Mouse (Mus musculus) layer of hippocampus, adult 18-20 months (tissue): ENCODE measurements around the gene Gpr156. TPM values are rescaled to one million over a fixed set of nuclear protein-coding genes. Genes with fewer than 3 reads are reported as not detected.
"Not testable (repeated sequence)": the region's sequence is repeated elsewhere in the genome, so short reads cannot be mapped to it uniquely, and the experiment has no call there.

Experiments
- DNase-seq, 2 experiments: peaks; one replicate each; pipeline ENCODE4 v3.0.0; 2022; ENCODE audit warnings: low spot score in 2 of 2
- total RNA-seq, 2 experiments: library from RNA; stranded (reverse); gene quantifications; 2 replicates each; pipeline ENCODE4 v1.2.3; 2021

The Gpr156 gene
- total RNA-seq, 2 experiments from 2014 or later = 0.45 to 0.76 TPM

DNA sequence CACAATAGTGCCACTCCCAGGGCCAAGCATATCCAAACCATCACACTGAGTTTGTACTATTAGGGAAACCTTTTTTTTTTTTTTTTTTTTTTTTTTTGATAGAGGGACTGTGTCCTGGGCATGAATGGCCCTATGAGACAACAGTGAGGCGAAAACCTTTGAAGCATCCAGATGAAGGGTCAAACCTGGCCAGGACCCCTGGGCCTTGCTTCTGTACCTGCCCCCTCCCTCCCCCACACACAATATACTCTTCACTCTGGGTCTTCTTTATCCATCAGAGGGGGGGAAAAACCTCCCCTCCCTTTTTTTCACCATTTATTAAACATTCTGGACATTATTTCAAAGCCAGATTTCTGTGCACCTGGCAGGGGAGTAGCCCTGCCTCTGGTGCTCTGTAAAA, 83.5 kb downstream of the Gpr156 start:
- no peak for DNase-seq

DNA sequence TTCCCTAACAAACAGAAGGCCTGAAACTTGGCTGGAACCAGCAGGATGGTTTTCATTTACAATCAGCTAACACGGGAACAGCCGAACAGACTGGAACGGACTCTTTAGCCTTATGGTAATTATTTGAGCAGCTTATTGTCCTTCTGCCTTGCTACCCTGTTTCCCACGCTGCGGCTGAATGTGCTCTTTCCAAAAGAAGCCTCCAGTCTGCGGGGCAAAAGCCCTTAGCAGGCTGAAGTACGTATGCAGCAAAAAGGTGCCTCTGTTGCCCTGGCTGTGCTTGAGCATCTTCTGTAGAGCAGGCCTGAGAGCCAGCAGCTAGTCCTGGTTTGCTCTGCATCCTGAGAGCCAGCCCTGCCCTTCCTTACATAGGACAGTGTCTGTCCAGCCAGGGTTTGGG, 83.9 kb downstream of the Gpr156 start:
- peak in 1 of 2 experiments; percentile 15 for DNase-seq

DNA sequence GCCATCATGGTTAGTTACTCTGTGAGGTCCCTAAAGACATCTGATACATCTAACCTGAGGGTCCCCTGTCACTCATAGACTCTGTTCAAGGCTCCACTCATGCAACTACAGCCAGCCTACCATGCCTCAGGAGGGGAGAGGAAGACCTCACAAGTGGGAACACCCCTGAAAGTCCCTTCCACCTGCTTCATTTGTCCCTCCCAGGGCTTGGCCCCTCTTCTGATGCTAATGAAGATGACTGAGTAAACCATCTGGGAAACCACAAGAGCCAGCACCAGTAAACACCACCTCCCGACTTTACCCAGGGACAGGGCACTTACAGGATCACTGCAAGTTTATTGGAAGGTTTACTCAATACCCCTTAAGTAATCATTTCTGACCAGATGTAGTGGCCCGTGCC, 85.5 kb downstream of the Gpr156 start:
- no peak for DNase-seq

- DNase-seq = no peak
Measured at GRCm38 (mm10) chr16:38002485-38002884, 86.2 kb downstream of the Gpr156 start.

DNA sequence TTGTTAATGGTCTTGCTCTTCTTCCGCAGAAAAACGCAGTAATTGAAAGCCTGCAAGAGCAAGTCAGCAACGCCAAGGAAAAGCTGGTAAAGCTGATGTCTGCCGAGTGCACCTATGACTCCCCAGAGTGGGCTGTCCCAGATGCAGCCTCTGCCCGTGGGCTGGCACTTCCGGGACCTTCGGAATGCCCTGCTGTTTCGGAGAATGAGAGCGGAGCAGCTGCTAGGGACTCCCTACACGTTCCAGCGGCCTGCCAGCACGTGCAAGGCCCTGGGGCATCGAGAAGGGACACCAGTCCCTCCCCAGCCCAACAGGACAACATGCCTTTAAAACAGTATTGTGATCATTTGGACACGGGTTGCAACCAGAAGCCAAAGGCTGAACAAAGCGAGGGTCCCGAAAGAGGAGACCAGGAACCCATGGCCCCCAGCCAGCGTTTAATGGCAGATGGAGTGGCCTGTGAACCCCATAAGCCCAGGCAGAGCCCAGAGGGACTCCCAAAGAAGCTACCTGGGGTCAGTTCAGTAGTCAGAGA, 88.3 kb downstream of the Gpr156 start:
- DNase-seq = no peak

DNA sequence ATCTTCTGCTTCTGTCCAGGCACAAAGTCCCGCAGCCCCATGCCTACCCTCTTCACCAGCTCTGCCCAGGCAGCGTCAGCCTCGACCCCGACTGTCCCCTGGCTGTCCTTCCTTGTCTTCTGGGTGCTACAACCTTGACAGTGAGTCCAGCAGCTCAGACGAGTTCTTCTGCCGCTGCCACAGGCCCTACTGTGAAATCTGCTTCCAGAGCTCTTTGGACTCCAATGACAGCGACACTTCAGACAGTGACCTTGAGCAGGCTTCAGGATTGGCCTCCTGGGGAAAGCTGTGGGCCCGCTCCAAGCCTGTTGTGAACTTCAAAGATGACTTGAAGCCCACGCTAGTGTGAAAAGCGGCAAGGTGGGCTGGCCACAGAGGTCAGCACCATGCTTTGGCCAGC, 89.2 kb downstream of the Gpr156 start:
- no peak for DNase-seq

DNA sequence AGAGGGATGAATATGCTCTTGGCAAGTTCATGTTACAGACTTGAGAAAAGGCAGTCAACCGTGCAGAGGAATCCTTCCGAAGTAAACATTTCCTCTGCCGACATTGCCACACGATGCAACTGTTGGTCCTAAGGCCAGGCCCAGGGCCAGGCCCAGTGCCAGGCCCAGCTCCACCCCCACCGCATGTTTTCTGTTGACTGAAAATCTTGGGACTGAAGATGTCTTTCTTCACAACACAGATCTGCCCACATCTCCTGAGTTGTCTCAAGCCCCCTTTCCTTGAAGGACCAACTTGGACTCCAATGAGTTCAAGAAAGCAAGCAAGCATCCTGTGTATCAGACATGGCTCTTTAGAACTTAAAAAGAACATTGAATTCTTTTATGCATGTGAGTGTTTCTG, 92.1 kb downstream of the Gpr156 start:
- DNase-seq = no peak

DNA sequence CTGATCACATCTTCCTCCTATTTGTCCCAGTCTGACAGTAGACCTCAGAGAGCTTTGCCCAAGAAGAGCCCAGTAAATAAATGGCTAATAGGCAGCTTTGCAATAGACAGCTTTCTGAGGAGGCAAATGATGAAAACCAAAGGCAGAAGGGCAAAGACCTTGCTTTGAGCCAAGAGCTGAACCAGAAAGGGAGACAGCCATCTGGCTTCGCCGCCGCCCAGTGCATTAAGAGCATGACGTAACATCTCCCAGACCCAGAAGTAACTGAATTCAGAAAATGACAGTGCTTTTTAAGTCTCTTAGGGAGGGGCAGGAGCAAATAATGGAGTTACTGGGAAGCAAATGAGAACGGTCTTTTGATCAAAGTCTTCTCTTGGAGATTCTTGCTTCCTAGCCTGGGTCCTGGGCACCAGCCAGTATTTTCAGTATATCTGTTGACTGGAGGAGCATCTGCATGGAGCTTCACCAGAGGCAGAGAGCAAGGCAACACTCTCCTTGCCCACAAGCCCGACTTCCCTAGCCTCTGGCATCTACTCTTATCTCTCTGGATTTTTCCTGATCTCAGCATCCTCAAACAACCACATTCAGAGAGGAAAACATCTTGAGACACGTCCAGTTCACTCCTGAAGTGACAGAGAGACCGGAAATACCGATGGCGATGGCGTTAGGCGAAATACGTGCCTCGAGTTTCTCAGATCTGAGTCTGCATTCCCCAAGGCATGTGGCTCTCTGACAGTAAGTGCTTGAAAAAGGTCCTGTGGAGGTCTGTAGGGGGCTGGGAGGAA, 92.9 kb downstream of the Gpr156 start:
- no peak for DNase-seq

- no peak for DNase-seq
Measured at GRCm38 (mm10) chr16:38011486-38011885, 95.2 kb downstream of the Gpr156 start.

- no peak for DNase-seq
Measured at GRCm38 (mm10) chr16:38012382-38012781, 96.1 kb downstream of the Gpr156 start.

DNA sequence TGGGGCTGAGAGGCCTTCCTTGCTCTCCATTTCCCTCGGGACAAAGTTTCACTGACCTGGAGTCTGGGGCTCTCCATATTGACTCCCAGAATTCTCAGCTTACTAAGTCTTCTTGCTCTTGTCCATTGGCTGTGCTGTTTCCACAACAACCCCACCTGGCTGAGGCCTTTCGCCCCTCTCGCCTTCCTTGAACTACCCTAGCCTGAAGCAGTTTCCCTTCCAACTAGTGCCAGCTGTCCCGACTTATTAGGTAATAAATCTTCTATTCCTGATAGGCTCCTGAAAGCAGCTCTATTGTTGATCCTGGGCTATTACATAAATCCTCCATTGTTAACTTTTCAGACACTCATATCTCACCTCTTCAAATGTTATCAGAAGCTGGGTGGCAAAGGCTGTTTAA, 96.6 kb downstream of the Gpr156 start:
- DNase-seq = no peak

- DNase-seq = no peak
Measured at GRCm38 (mm10) chr16:38014951-38015350, 98.7 kb downstream of the Gpr156 start.

DNA sequence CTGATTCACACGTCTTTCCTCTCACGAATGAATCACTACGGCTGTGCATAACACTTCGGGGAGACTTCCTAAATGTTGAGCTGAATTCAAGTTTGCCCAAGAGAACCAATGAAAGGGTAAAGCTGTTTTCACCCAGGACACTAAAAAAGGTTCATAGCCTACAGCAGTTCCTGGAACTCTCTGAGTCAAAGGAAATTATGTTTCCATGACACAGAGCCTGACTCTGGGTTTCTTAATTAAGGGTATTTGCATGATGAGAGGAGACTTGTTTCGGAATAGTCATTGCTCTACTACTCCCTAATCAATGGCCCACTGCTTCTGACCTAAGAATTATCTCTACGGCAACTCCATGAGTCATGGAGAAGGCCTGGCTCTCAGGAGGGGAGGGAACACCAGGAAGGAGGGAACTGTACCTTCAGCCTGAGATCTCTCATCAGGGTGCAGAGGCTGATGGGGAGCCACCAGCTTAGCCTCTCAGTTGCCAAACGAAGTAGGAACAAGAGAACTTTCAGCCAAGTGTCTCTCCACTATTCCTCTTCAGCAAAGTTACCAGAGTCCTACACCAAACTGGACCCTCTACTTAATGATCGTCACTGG, 100.7 kb downstream of the Gpr156 start:
- no peak for DNase-seq

- no peak for DNase-seq
Measured at GRCm38 (mm10) chr16:38017958-38018376, 101.7 kb downstream of the Gpr156 start.

GRCm38 (mm10) chr16:38032644-38033043, 116.3 kb downstream of the Gpr156 start:
- no peak for DNase-seq

GRCm38 (mm10) chr16:38033071-38033470, 116.8 kb downstream of the Gpr156 start:
- no peak for DNase-seq

DNA sequence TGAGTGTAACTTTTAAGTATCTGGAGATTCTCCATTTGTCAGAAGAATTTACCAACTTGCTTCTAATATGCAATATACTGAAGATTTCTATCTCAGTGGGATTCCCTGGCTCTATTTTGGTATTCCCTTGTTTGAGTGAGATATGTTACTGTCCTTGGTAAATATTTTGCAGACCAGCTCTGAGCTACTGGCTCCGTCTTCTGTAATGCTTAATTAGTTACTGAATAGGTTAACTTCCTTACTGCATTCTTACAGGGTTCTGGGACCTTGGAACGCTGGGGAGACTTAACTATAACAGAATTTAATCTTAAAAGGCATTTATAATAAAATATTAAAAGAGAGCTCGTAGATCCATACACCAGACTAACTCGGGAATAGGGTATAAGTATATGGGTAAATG, 121.8 kb downstream of the Gpr156 start:
- not testable (repeated sequence) for DNase-seq

DNA sequence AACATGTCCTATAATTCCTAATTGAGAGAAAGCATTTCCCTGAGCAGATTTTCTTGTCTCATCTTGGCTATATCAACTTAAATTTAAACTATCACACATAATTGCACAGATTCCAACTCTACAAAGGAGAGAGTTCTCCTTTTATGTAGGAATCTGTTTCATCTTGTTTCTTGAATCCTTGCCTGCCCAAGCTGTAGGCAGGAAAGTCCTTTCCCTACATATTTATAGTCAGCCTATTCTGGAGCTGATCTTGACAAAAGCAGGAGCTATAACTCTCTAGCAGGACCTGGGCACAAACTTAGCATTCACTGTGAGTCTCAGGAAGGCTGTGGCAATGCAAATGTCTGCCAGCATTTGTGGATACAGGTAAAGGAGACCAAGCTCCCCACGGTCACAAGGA, 125.9 kb downstream of the Gpr156 start:
- DNase-seq = no peak

DNA sequence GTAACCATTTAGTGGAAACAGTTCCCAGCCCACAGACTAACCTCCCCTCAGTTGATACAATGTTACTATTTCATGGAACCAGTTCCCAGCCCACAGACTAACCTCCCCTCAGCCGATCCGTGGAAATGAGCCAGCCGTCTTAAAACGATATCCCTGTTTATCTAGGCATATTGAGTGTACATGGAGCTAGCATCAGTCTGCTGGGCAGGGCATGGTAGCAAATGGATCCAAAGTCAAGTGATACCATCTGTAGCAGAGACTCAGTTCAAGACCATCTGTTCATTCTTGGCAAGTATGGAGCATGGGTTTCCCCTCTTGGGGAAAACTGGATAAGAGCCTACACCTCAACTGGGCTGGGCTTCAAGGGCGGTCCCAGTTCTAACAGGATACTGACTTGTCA, 128.3 kb downstream of the Gpr156 start:
- peak; percentile 38 to 77 for DNase-seq

DNA sequence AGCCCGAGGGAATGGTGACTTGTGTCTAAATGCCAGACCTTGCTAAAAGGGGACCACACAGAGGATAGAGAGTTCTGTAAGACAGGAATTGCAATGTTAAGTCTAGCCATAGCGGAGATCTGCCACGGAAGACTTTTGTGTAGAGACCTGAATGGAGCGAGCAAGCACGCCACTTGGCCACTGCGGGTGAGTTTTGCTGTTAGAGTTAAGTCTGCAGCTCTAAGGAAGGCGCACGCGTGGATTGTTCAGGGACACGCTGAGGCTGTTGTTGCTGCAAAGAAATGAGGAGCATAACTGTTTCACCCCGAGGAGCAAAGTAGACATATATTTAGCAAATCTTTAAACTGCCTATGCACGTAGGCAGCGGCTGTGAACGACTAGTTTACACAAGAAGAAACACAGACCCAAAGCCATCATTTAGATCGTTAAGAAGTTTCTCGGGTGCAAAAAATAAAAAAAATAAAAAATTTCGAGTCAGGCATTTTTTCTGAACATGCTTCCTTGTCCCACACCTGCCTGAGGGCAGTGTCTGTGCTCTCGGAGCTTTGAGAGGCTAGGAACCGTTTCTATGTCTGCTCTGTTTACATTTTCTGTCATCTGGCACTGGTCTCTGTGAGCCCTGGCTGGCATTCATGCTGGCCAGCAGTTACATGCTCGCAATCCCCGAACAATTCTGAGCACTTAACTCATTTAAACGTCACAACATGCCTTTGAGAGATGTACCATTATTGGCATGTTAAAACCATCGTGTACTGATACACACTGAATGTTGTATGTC, 131.7 kb downstream of the Gpr156 start:
- DNase-seq = peak in 1 of 2 experiments; percentile 8
